8 mouse cellular contexts compared by ENCODE assay signal in genomic region chr8:120264388-120264943, GRCm38 (mm10). TPM values are rescaled to one million over a fixed set of nuclear protein-coding genes. Genes with fewer than 3 reads are reported as not detected.
DNase-seq lines count a peak whose midpoint lies in the region; ATAC-seq and TF ChIP-seq lines count a peak whose summit lies in the region.

No protein-coding gene starts in this region.

- peak overlapping the region; percentile 32; the same call in 1 of the 2 replicates for H3K4me3 ChIP-seq in liver, adult 2 months (ENCODE audit: insufficient read depth, low read depth, low read length)
- no peak overlapping the region for H3K4me3 ChIP-seq in embryonic fibroblast, embryonic 13.5 days (ENCODE audit: insufficient read depth, low read length)
- 0 out of 2 replicates have a peak overlapping the region, but pooled peaks have one; percentile 2 for H3K4me3 ChIP-seq in limb, embryonic 12.5 days (replicated peaks)
- no peak overlapping the region for H3K4me3 ChIP-seq in neural tube, embryonic 15.5 days (replicated peaks)
- no peak overlapping the region for H3K4me3 ChIP-seq in cerebellum, adult 2 months (replicated peaks; ENCODE audit: insufficient read depth, low read depth, low read length)

- peaks cover 8% of the 10 kb centered on the region for H3K4me1 ChIP-seq in liver, adult 2 months (ENCODE audit: control insufficient read depth, insufficient read depth, low read length)
- peaks cover 35% of the 10 kb centered on the region for H3K4me1 ChIP-seq in embryonic fibroblast, embryonic 13.5 days (ENCODE audit: control insufficient read depth, insufficient read depth, low read length)
- peaks cover 98% of the 10 kb centered on the region for H3K4me1 ChIP-seq in limb, embryonic 12.5 days (replicated peaks)
- H3K4me1 ChIP-seq in neural tube, embryonic 15.5 days = peaks cover 69% of the 10 kb centered on the region
- H3K4me1 ChIP-seq in cerebellum, adult 2 months (ENCODE audit: control insufficient read depth, insufficient read depth, low read length) = peaks cover 25% of the 10 kb centered on the region

- no peak for TF ChIP-seq CTCF in liver, adult 2 months (IDR thresholded peaks at IDR 0.05; ENCODE audit: low read depth, low read length)
- TF ChIP-seq CTCF in embryonic fibroblast, embryonic 13.5 days (IDR thresholded peaks at IDR 0.05; ENCODE audit: borderline replicate concordance, insufficient read depth, low read length) = no peak
- TF ChIP-seq CTCF in cerebellum, adult 2 months (IDR thresholded peaks at IDR 0.05; ENCODE audit: borderline replicate concordance, insufficient read depth, low read depth, low read length) = no peak

- H3K79me2 ChIP-seq in liver, adult 2 months (ENCODE audit: control insufficient read depth, insufficient read depth, low read length) = no peaks in the 10 kb centered on the region

- peak; percentile 45 for ATAC-seq in limb, embryonic 12.5 days (ENCODE audit: insufficient number of reproducible peaks, insufficient read depth, low FRiP score, low TSS enrichment, low read depth)
- ATAC-seq in neural tube, embryonic 15.5 days (ENCODE audit: low FRiP score) = no peak

- 32% methylated on average over 13 of the region's 13 CpGs for WGBS in liver, adult 2 months
- WGBS in limb, embryonic 12.5 days = 16% methylated on average over 13 of the region's 13 CpGs
- WGBS in neural tube, embryonic 15.5 days = 28% methylated on average over 13 of the region's 13 CpGs
- 31% methylated on average over 13 of the region's 13 CpGs for WGBS in cerebellum, adult 2 months

- peak overlapping the region; percentile 58 for H3K9ac ChIP-seq in liver, adult 2 months (ENCODE audit: low read depth, low read length)
- no peak overlapping the region for H3K9ac ChIP-seq in limb, embryonic 12.5 days (replicated peaks)
- H3K9ac ChIP-seq in neural tube, embryonic 15.5 days (replicated peaks) = no peak overlapping the region

- peak overlapping the region; percentile 34 for H3K27ac ChIP-seq in liver, adult 2 months (replicated peaks; ENCODE audit: insufficient read depth, low read depth, low read length)
- H3K27ac ChIP-seq in embryonic fibroblast, embryonic 13.5 days (ENCODE audit: insufficient read depth, low read length) = peak overlapping the region; percentile 14
- peak overlapping the region; percentile 97 for H3K27ac ChIP-seq in limb, embryonic 12.5 days
- peak overlapping the region; percentile 70 for H3K27ac ChIP-seq in neural tube, embryonic 15.5 days (replicated peaks)
- no peak overlapping the region for H3K27ac ChIP-seq in cerebellum, adult 2 months (ENCODE audit: insufficient read depth, low read length)

- H3K9me3 ChIP-seq in limb, embryonic 12.5 days = no peaks in the 10 kb centered on the region
- H3K9me3 ChIP-seq in neural tube, embryonic 15.5 days (replicated peaks) = no peaks in the 10 kb centered on the region

- no peak for DNase-seq in liver, adult 2 months (ENCODE audit: extremely low read depth, low read depth, low spot score)
- DNase-seq in liver = no peak
- DNase-seq in cerebellum, adult 2 months = no peak
- no peak for DNase-seq in thymus, postnatal 14 days
- DNase-seq in kidney, postnatal 10 days = no peak

- H3K27me3 ChIP-seq in liver, adult 2 months (ENCODE audit: control insufficient read depth, insufficient read depth, low read length) = no peaks in the 10 kb centered on the region
- H3K27me3 ChIP-seq in limb, embryonic 12.5 days = no peaks in the 10 kb centered on the region
- H3K27me3 ChIP-seq in neural tube, embryonic 15.5 days (replicated peaks) = no peaks in the 10 kb centered on the region
- H3K27me3 ChIP-seq in cerebellum, adult 2 months (ENCODE audit: control insufficient read depth, insufficient read depth, low read length) = no peaks in the 10 kb centered on the region

- H3K36me3 ChIP-seq in liver, adult 2 months (ENCODE audit: control insufficient read depth, insufficient read depth, low read length) = no peaks in the 10 kb centered on the region
- no peaks in the 10 kb centered on the region for H3K36me3 ChIP-seq in limb, embryonic 12.5 days
- H3K36me3 ChIP-seq in neural tube, embryonic 15.5 days = no peaks in the 10 kb centered on the region

- peak overlapping the region; percentile 45 for H3K4me2 ChIP-seq in limb, embryonic 12.5 days
- H3K4me2 ChIP-seq in neural tube, embryonic 15.5 days = peak overlapping the region; percentile 38

- no peak for TF ChIP-seq POLR2A in liver, adult 2 months (IDR thresholded peaks at IDR 0.05; ENCODE audit: extremely low read depth, insufficient read depth, low read length)
- TF ChIP-seq POLR2A in embryonic fibroblast, embryonic 13.5 days (IDR thresholded peaks at IDR 0.05; ENCODE audit: low read depth, low read length) = no peak
- no peak for TF ChIP-seq POLR2A in cerebellum, adult 2 months (IDR thresholded peaks at IDR 0.05; ENCODE audit: borderline replicate concordance, insufficient read depth, low read length)

RNA-seq across cellular contexts. Expression of gene Gse1, which starts 36.2 kb away (rescaled TPM):
- 2.6 and 3.6 TPM in 2 replicates for total RNA-seq in liver, adult 2 months (2014; rRNA removed)
- 8.5 and 10.0 TPM in 2 replicates for polyA plus RNA-seq in liver, adult 2 months (2012; rRNA removed)
- polyA plus RNA-seq in embryonic fibroblast, embryonic 13.5 days (2011; ENCODE audit: insufficient read length, low read depth, missing spikeins) = 13.4 and 15.8 TPM in 2 replicates
- polyA plus RNA-seq in limb, embryonic 12.5 days (2016; fragmentation: Nextera tagmentation; extraction: Ambion mirVana) = 7.6 and 9.1 TPM in 2 replicates
- 12.2 and 14.0 TPM in 2 replicates for polyA plus RNA-seq in neural tube, embryonic 15.5 days (2015; fragmentation: Nextera tagmentation; extraction: Ambion mirVana)
- 52.4 and 58.4 TPM in 2 replicates for polyA plus RNA-seq in cerebellum, adult 2 months (2012; rRNA removed)

Comparison
In these comparisons a context has a peak if more than half of its experiments do, and no peak if none do; other contexts are left out.
1. H3K4me3 ChIP-seq: peak in liver, adult 2 months (single experiment) and limb, embryonic 12.5 days (single experiment); none in embryonic fibroblast, embryonic 13.5 days (single experiment), neural tube, embryonic 15.5 days (single experiment) and cerebellum, adult 2 months (single experiment).